Mouse (Mus musculus) megakaryocyte progenitor cell, adult 5-6 weeks (primary cell): Measurements from ENCODE around the gene Zfhx3. TPM values are rescaled to one million over a fixed set of nuclear protein-coding genes. Genes with fewer than 3 reads are reported as not detected.
A peak's percentile ranks its signal among the peaks of the same experiment; 100 is the strongest.

ENCODE experiments used
- ATAC-seq: replicated peaks from 2 replicates; pipeline ENCODE4 v1.8.0; 2016; ENCODE audit warnings: mild to moderate bottlenecking, moderate TSS enrichment, inconsistent platforms; ENCODE audit not compliant: poor library complexity
- total RNA-seq, 2 experiments: library from RNA; stranded (forward) in 1 of 2; stranded (reverse) in 1 of 2; fragments of 157-497, 149-512 nt in 1 of 2; fragments of 200-1000 nt in 1 of 2; gene quantifications; 2 replicates each; pipeline versions ENCODE4 v1.2.3 to v1.2.4; 2015 to 2017

Gene Zfhx3
- total RNA-seq, 2 experiments from 2014 or later: 0.25 to 1.7 TPM

- ATAC-seq: no peak
Observed at GRCm38 (mm10) chr8:108870371-108870770, 927.9 kb downstream of the Zfhx3 start.

DNA sequence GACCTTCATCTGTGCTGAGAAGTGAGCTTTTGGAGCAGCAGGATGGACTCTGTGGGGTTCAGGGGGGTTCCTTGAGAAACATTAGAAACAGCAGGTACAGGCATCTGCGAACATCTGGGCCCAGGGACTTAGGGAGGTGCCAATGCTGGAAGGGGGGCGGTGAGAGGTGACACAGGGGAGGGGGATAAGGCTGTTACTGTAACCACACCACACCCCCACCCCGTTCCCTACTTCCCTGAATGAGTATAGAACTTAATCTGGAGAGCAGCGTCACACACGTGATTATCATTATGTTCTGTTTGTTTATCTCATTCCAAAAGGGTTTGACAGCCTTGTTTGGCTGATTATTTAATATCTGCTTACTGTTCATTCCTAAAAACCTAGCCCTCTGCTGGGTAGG, 933.3 kb downstream of the Zfhx3 start:
- peak; percentile 44 for ATAC-seq

DNA sequence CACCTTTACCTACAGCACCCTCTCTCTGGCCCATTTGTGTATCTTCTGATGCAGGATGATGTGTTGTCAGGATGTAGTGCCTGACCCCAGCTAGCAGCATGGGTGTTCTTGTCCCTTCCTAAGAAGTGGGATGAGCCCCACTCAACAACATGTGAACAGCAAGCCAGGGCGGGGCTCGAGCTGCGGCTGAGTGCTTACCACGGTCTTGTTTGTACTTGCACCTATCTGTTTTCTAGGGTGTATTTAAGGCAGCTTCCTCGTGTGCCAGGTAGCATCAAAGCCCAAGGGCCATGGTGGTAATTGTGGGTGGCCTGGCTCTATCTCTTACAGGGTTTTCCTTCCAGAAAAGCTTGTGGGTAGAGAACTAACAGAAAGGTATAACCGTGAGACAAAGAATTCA, 937.7 kb downstream of the Zfhx3 start:
- ATAC-seq: no peak

DNA sequence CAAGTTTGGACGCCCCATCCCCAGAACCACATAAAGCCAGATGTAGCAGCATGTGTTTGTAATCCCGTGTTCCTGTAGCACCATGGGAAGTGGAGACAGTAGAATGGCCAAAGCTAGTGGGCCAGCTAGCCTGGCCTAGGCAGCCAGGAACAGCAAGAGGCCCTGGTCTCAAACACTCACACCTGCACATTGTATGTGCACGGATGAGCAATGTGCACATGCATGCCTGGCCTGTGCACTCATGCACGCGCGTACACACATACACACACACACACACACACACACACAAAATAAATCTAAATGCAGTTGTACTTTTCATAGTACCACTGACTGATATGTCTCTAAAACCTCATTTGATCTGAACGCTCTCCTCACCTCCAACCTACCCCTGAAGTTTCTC, 938.9 kb downstream of the Zfhx3 start:
- no peak for ATAC-seq

DNA sequence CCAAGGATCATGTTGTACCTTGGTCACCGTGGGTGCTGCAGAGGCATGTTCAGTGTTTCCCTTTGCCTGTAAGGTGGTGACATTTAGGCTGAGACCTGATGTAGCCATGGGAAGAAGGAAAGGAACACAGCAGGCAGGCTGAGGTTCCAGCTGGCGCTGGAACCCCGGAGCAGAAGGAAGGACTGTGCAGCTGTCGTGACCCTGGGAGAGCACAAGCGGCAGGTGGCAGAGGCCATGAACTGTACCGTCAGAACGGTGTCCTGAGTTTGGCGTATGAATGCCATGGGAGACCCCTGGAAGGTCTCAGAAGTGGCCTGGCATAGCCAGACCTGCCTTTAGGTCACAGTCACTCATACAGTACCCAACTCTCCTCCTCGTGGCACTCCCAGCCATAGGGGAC, 939.6 kb downstream of the Zfhx3 start:
- ATAC-seq: no peak

DNA sequence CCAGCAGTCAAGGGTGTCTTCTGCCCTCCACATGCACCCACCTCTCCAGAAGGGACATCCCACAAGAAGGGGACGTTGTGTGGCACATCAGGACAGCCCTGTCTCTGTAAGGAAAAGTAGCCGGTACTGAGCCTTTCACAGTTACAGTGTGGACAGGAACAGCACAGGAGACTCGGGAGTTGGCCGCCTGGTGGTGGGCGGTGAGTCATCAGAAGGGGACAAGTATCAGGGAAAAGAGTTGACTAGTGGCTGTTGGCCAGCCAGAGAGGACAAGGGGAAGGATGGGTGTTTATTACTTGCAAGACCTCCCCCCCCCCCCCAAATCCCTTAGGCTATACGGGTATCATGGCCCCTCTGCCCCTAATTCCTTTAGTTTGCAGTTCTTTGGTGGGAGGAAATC, 940.9 kb downstream of the Zfhx3 start:
- ATAC-seq: no peak

DNA sequence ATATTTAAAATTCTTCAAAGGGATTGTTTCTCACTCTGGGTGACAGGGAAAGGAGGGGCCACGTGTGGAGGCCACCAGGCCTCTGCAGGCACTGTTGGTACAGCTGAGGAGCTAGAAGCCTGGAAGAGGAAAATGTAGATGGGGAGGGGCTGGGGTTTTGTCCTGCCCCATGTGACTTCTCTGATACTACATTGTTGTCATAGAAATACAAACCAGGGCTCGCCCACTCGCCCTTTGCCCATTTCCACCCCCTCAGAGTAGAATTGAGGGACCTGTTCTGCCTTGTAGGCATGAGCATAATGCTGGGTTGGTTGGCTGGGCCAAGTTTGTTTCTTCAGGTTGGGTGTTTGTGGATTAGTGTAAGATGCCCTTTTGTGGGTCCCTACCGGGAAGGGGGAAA, 942.5 kb downstream of the Zfhx3 start:
- ATAC-seq: no peak

DNA sequence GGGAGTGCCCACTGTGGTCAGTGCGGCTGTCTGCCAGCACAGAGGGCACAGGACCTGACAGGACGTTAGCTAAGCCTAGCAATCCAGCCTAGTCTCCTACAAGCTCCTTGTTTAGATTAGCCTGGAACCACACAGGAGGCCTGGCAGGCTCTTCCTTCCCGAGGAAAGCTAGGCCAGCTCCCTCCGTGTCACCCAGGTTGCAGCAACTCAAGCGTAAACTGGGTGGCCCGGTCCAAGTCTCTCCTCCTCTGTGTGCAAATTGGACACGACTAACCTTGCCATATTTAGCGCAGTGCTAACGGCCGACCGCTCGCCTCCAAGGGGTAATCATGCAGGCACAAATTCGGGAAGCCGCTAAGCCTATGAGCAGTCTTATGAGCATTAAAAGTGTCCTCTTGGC, 943.0 kb downstream of the Zfhx3 start:
- ATAC-seq: no peak

DNA sequence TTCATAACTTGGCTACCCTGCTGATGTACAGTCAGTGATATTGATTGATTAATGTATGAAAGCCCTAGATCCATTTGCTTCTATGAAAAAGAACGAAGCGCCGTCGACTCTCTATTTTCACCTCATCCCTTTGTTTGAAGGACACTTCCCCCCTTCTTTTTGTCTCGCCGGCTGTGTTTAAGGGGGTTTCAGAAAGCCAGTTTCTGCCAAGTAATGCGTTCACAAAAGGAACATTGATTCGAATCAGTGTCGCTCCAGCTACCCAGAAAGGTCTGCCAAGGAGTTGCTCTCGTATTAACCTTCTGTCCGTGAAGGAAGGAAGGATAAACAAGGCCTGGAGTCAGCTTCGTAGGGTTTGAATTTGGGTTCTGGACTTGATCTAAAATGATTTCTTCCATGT, 943.4 kb downstream of the Zfhx3 start:
- ATAC-seq: no peak

GRCm38 (mm10) chr8:108886599-108887255, 944.3 kb downstream of the Zfhx3 start:
- peak; percentile 95 for ATAC-seq

- ATAC-seq: peak; percentile 56
Observed at GRCm38 (mm10) chr8:108887256-108887615, 944.8 kb downstream of the Zfhx3 start.

DNA sequence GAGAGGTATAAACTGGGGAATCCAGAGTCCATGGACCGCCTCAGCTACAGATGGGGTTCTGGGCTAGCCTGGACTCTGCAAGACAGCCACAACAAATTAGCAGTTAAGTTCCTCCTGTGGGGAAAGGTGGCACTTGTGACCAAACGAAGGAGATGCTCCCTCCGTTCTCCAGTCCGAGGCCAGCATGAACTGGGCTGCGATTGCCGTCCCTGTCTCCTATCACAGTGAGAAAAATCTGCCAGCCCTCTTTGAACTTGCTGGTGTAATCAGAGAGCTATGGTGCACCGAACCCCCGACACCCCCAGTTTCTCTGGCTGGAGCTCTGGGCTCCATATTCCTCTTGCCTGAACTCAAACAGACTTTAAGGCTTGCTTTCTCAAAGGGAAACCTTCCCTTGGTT, 945.4 kb downstream of the Zfhx3 start:
- ATAC-seq: no peak

DNA sequence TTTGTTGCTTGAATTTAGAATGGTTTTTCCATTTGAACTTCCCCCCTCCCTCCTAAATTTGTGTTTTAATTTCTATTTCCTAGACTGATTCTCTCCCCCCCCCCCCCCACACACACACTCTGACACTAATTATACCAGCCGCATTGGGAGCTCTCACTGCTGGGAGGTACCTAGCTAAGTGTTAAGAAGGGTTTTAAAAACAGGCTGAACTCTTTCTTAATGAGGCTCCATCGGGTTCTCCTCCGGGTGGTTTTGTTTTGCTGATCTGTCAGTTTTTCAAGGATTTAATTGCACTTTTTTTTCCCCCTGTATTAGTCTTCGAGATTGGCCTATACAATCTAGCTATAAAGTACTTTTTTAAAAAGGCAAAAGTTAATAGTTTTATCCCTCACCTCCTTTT, 946.5 kb downstream of the Zfhx3 start:
- no peak for ATAC-seq

- ATAC-seq: no peak
Observed at GRCm38 (mm10) chr8:108889406-108889805, 947.0 kb downstream of the Zfhx3 start.

DNA sequence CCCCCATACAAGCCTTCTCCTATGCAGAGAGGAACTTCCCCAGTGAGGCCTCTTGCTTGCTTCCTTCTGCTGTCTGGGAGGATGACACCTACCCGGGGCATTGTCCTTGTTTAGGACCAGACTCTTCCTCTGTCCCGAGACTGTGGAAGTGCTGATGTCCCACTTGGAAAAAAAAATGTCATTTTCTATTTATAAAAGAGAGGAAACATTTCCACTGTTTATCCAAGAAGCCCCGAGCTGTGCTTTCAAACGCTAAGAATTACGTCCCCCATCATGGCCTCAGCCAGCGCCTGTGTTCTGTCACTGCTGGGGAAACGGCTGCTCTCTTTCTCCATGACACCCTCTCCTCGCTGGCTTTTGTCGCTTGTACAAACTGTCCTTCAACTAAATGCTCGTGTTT, 951.8 kb downstream of the Zfhx3 start:
- ATAC-seq: no peak

DNA sequence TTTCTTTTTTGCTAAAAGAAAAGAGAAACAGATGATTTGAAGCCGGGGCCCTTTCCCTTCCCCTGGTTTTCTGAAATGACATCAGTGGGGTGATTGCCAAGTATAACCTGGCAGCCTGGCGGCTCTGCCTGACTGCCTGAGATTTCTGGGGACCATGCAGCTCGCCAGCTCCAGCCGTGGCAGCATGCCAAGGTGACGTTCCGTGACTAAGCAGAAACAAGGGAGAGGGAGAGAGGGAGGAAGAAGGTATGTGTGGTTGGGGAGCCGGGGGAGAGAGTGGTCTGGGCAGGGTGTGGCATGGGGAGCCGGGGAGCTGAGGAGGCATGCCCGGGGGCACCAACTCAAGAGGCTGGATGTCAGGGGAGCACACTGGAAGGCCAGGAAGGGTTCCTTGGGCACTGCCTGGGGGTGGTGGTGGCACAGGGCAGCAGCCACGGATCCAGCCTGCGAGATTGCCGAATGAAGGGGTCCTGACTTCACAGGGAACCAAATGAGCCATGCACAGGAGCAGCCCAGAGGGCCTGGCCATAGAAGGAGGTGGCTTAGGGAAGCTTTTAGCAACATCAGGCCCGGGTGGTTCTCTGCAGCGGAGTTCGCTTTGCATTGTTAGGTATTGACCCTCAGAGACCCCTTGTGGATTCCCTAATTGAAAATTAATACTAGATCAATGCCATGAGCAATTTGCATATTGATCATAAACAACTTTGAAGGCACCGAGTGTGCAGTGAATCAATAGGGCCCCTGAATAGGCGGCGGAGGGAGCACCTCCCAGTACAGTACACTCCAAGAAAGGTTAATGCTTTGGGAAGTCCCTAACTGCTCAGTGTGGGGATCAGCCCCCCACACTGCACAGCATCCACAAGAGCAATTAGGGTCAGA, 954.3 kb downstream of the Zfhx3 start:
- peak; percentile 86 for ATAC-seq

DNA sequence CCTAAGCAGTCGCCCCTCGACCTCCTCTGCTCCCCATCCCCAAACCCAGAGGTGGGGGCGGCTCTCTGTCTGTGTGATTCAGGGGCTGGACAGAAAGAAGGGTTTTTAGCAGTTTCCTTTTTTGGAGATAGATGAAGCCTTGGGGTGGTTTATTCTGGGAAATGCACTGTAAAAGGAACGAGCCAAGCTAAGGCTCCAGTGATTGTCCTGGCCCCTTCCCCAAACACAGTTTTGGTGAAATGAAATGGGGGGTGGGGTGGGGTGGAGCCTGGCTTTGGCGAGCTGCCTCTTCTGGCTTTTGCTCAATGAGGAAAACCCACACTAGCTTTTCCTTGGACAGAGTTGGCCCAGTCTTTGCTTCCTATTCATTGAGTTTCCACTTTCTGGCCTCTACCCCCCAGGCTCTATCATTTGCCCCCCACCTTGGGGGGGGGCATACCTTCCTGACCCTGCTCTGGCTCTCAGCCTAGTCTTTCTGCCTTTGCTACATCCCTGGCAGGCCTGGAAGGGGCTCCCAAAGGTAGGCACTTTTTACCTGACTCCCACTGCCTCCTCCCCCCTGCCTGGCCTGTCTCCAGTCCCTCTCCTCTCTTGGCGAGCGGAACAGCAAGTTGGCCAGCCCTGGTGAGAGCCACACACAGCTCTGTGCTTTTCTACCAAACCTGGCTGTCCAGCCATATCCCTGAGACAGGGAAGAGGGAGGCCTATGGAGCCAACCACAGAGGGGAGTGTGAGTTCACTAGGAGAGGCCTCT, 955.1 kb downstream of the Zfhx3 start:
- no peak for ATAC-seq

GRCm38 (mm10) chr8:108899251-108899771, 956.9 kb downstream of the Zfhx3 start:
- ATAC-seq: no peak

- ATAC-seq: no peak
Observed at GRCm38 (mm10) chr8:108900541-108900940, 958.1 kb downstream of the Zfhx3 start.

DNA sequence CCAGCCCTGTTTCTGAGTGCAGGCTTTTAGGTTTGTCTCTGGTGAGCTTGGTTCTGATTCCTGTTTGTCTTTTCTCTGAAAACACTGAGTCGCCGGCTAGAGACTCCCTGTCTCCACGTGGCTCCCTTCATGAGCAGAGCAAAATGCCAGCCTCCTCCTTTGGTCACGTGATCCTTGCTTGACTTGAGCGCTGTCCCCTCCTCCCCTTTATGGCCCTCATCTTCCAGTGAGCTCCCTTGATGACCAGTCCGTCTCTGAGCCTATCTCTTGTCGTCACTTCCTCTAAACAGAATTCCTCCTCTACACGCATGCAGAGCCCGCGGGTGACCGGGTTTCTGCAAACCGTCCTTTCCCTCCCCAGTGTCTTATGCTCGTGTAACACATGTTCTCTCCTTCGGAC, 958.8 kb downstream of the Zfhx3 start:
- no peak for ATAC-seq

DNA sequence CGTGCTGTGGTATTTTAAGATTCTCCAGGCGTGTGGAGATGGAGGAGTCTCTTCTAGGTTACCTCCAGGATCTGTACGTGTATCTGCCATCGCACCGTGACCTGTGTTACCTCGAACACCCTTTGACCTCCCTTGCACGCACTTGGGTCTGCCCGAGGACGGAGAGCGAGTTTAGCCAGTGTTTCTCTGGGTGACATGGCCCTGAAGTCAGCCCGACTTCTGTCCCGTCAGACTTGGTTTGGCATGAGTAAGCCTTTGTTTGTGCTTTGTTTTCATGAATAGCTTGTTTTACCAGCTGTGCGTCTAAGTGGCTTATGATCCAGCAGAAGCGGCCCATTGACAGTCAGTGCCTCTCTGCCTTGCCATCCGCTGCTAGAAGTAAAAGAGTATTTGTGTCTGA, 961.1 kb downstream of the Zfhx3 start:
- ATAC-seq: no peak
